Mouse (Mus musculus): ENCODE data around the gene Asap3. TPM values are rescaled to one million over a fixed set of nuclear protein-coding genes. Genes with fewer than 3 reads are reported as not detected.
A peak's percentile ranks its signal among the peaks of the same experiment; 100 is the strongest.

Gene Asap3
- total and polyA plus RNA-seq, 2 experiments from 2014 or later, result 4.1 to 9.1 TPM

- H3K9ac ChIP-seq (replicated peaks; ENCODE audit: low read length), result no peak overlapping the region
- H3K9me3 ChIP-seq (ENCODE audit: low read length), result no peaks in the 10 kb centered on the region
- no peaks in the 10 kb centered on the region for H3K36me3 ChIP-seq (ENCODE audit: insufficient read depth, low read length)
- no peak overlapping the region for H3K27ac ChIP-seq
- TF ChIP-seq CTCF (IDR thresholded peaks at IDR 0.05; ENCODE audit: low read depth), result no peak
- no peak overlapping the region for H3K4me3 ChIP-seq (ENCODE audit: low read length)
- H3K4me1 ChIP-seq (ENCODE audit: insufficient read depth, low read length), result no peaks in the 10 kb centered on the region
- no peak overlapping the region for H3K4me2 ChIP-seq (ENCODE audit: low read depth, low read length)
- DNase-seq (ENCODE audit: low spot score), result no peak
- 87% methylated on average over 4 of the region's 4 CpGs for WGBS
- no peaks in the 10 kb centered on the region for H3K27me3 ChIP-seq (ENCODE audit: insufficient read depth, low read length)
- ATAC-seq, result no peak
Observed at GRCm38 (mm10) chr4:136170401-136170800, 35.8 kb upstream of the Asap3 start.

GRCm38 (mm10) chr4:136171455-136171854, 34.7 kb upstream of the Asap3 start:
- Histone ChIP-seq H3K4me2 (ENCODE audit: low read depth, low read length) (peak overlapping the region; percentile 100), H3K9ac (replicated peaks; ENCODE audit: low read length) (peak overlapping the region; percentile 28; the same call in 1 of the 2 replicates), H3K27me3 (ENCODE audit: insufficient read depth, low read length) (no peaks in the 10 kb centered on the region), H3K27ac (no peak overlapping the region), H3K9me3 (ENCODE audit: low read length) (no peaks in the 10 kb centered on the region), H3K36me3 (ENCODE audit: insufficient read depth, low read length) (no peaks in the 10 kb centered on the region), H3K4me3 (ENCODE audit: low read length) (peak overlapping the region; percentile 61), H3K4me1 (ENCODE audit: insufficient read depth, low read length) (no peaks in the 10 kb centered on the region)
- ATAC-seq (no peak), DNase-seq (ENCODE audit: low spot score) (no peak)
- 13% methylated on average over 12 of the region's 12 CpGs for WGBS
- TF ChIP-seq CTCF (IDR thresholded peaks at IDR 0.05; ENCODE audit: low read depth), result no peak

- ATAC-seq (peak; percentile 66), DNase-seq (ENCODE audit: low spot score) (peak; percentile 90)
- H3K4me1 ChIP-seq (ENCODE audit: insufficient read depth, low read length), result no peaks in the 10 kb centered on the region
- H3K27me3 ChIP-seq (ENCODE audit: insufficient read depth, low read length), result no peaks in the 10 kb centered on the region
- no peak for TF ChIP-seq CTCF (IDR thresholded peaks at IDR 0.05; ENCODE audit: low read depth)
- H3K4me3 ChIP-seq (ENCODE audit: low read length), result peak within 1 kb of the TSS; percentile 61
- no peaks in the 10 kb centered on the region for H3K36me3 ChIP-seq (ENCODE audit: insufficient read depth, low read length)
- H3K27ac ChIP-seq, result no peak within 1 kb of the TSS
- peak within 1 kb of the TSS; percentile 49 for H3K9ac ChIP-seq (replicated peaks; ENCODE audit: low read length)
- H3K4me2 ChIP-seq (ENCODE audit: low read depth, low read length), result peak within 1 kb of the TSS; percentile 100
- under 1% methylated on average over 35 of the region's 35 CpGs for WGBS
- no peaks in the 10 kb centered on the region for H3K9me3 ChIP-seq (ENCODE audit: low read length)
Observed at GRCm38 (mm10) chr4:136172011-136172541, 34.1 kb upstream of the Asap3 start, which contains the start of gene E2f2. Gene E2f2 (plus strand): TSS chr4:136172394.

GRCm38 (mm10) chr4:136172542-136173209, 33.5 kb upstream of the Asap3 start:
- WGBS, result 2% methylated on average over 60 of the region's 67 CpGs
- DNase-seq (ENCODE audit: low spot score) (peak; percentile 83), ATAC-seq (peak; percentile 33; the same call in 1 of the 2 replicates)
- no peak for TF ChIP-seq CTCF (IDR thresholded peaks at IDR 0.05; ENCODE audit: low read depth)
- Histone ChIP-seq H3K9me3 (ENCODE audit: low read length) (no peaks in the 10 kb centered on the region), H3K27ac (no peak overlapping the region), H3K27me3 (ENCODE audit: insufficient read depth, low read length) (no peaks in the 10 kb centered on the region), H3K4me2 (ENCODE audit: low read depth, low read length) (peak overlapping the region; percentile 100), H3K4me1 (ENCODE audit: insufficient read depth, low read length) (no peaks in the 10 kb centered on the region; the same call in 1 of the 2 replicates), H3K9ac (replicated peaks; ENCODE audit: low read length) (peak overlapping the region; percentile 49), H3K36me3 (ENCODE audit: insufficient read depth, low read length) (no peaks in the 10 kb centered on the region), H3K4me3 (ENCODE audit: low read length) (peak overlapping the region; percentile 61)

- H3K9ac ChIP-seq (replicated peaks; ENCODE audit: low read length), result peak overlapping the region; percentile 49; the same call in 1 of the 2 replicates
- H3K27me3 ChIP-seq (ENCODE audit: insufficient read depth, low read length), result no peaks in the 10 kb centered on the region
- H3K4me2 ChIP-seq (ENCODE audit: low read depth, low read length), result peak overlapping the region; percentile 100
- 6% methylated on average over 14 of the region's 14 CpGs for WGBS
- H3K9me3 ChIP-seq (ENCODE audit: low read length), result no peaks in the 10 kb centered on the region
- H3K36me3 ChIP-seq (ENCODE audit: insufficient read depth, low read length), result no peaks in the 10 kb centered on the region
- no peak overlapping the region for H3K27ac ChIP-seq
- no peak for TF ChIP-seq CTCF (IDR thresholded peaks at IDR 0.05; ENCODE audit: low read depth)
- H3K4me1 ChIP-seq (ENCODE audit: insufficient read depth, low read length), result no peaks in the 10 kb centered on the region; the same call in 1 of the 2 replicates
- no peak for ATAC-seq
- H3K4me3 ChIP-seq (ENCODE audit: low read length), result peak overlapping the region; percentile 61
- no peak for DNase-seq (ENCODE audit: low spot score)
Observed at GRCm38 (mm10) chr4:136173210-136173715, 32.9 kb upstream of the Asap3 start.

- Histone ChIP-seq H3K27ac (no peak overlapping the region), H3K4me1 (ENCODE audit: insufficient read depth, low read length) (no peaks in the 10 kb centered on the region; the same call in 1 of the 2 replicates), H3K27me3 (ENCODE audit: insufficient read depth, low read length) (no peaks in the 10 kb centered on the region), H3K4me2 (ENCODE audit: low read depth, low read length) (0 out of 2 replicates have a peak overlapping the region, but pooled peaks have one; percentile 100), H3K36me3 (ENCODE audit: insufficient read depth, low read length) (no peaks in the 10 kb centered on the region), H3K4me3 (ENCODE audit: low read length) (no peak overlapping the region), H3K9me3 (ENCODE audit: low read length) (no peaks in the 10 kb centered on the region), H3K9ac (replicated peaks; ENCODE audit: low read length) (no peak overlapping the region)
- DNase-seq (ENCODE audit: low spot score) (no peak), ATAC-seq (no peak)
- 51% methylated on average over 13 of the region's 13 CpGs for WGBS
- TF ChIP-seq CTCF (IDR thresholded peaks at IDR 0.05; ENCODE audit: low read depth), result no peak
Observed at GRCm38 (mm10) chr4:136174216-136175193, 31.7 kb upstream of the Asap3 start.
